Mouse (Mus musculus): ENCODE data around the gene Lrp6. TPM values are rescaled to one million over a fixed set of nuclear protein-coding genes. Genes with fewer than 3 reads are reported as not detected.

The Lrp6 gene
- polyA plus RNA-seq, 1 experiment: 5.0 TPM

GRCm38 (mm10) chr6:134601766-134602165 is 35.0 kb upstream of the Lrp6 start:
- H3K36me3 ChIP-seq (replicated peaks; ENCODE audit: low read length): no peaks in the 10 kb centered on the region
- peaks cover 7% of the 10 kb centered on the region for H3K9me3 ChIP-seq
- no peak overlapping the region for H3K4me3 ChIP-seq (replicated peaks)
- no peaks in the 10 kb centered on the region for H3K4me1 ChIP-seq
- peaks cover 16% of the 10 kb centered on the region for H3K27me3 ChIP-seq (replicated peaks)
- TF ChIP-seq GATA1 (IDR thresholded peaks at IDR 0.05; ENCODE audit: borderline replicate concordance, low read length) (no peak), FLI1 (IDR thresholded peaks at IDR 0.05; ENCODE audit: low read length) (no peak)

DNA sequence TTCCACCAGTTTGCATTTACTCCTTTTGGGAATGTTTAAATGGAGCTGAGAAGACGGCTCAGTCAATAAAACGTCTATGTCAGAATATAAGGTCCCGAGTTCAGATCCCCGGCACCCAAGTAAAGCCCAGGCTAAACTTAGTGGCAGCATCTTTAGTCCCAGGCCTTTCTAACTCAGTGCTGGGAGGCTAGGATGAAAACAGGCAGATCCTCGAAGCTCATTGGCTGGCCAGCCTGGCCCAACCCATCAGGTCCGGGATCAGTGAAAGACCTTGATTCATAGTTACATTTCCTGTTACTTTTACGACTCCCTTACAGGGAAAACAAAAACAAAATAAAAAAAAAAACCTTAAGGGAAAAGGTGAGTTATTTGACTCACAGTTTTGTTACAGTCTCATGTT is 34.4 kb upstream of the Lrp6 start:
- no peak overlapping the region for H3K4me3 ChIP-seq (replicated peaks)

DNA sequence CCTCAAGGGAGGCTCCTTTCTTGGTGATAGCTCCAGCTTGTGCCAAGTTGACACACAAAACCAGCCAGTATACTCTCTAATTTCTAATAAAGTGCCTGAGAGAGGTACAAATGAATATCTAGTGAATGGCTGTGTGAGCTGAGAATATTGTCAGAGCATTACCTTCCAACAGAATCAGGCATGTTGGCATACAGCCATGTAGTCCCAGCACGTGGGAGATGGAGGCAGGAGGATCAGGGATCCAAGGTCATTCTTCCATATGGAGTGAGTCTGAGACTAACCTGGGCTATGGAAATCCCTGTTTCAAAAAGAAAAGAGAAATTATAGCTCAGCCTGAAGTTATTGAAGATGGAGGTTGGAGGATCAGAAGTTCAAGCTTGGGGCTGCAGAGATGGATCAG is 32.5 kb upstream of the Lrp6 start:
- Histone ChIP-seq H3K4me3 (replicated peaks) (no peak overlapping the region), H3K27me3 (replicated peaks) (peaks cover 5% of the 10 kb centered on the region), H3K36me3 (replicated peaks; ENCODE audit: low read length) (no peaks in the 10 kb centered on the region), H3K9me3 (peaks cover 7% of the 10 kb centered on the region), H3K4me1 (peaks cover 13% of the 10 kb centered on the region)
- TF ChIP-seq FLI1 (IDR thresholded peaks at IDR 0.05; ENCODE audit: low read length): no peak
- no peak for TF ChIP-seq GATA1 (IDR thresholded peaks at IDR 0.05; ENCODE audit: borderline replicate concordance, low read length)

More for the DNA sequence above, 34.4 kb upstream of the Lrp6 start:
- Histone ChIP-seq H3K36me3 (replicated peaks; ENCODE audit: low read length) (no peaks in the 10 kb centered on the region), H3K4me1 (no peaks in the 10 kb centered on the region), H3K9me3 (peaks cover 7% of the 10 kb centered on the region), H3K27me3 (replicated peaks) (peaks cover 15% of the 10 kb centered on the region)
- TF ChIP-seq FLI1 (IDR thresholded peaks at IDR 0.05; ENCODE audit: low read length): no peak
- TF ChIP-seq GATA1 (IDR thresholded peaks at IDR 0.05; ENCODE audit: borderline replicate concordance, low read length): no peak

DNA sequence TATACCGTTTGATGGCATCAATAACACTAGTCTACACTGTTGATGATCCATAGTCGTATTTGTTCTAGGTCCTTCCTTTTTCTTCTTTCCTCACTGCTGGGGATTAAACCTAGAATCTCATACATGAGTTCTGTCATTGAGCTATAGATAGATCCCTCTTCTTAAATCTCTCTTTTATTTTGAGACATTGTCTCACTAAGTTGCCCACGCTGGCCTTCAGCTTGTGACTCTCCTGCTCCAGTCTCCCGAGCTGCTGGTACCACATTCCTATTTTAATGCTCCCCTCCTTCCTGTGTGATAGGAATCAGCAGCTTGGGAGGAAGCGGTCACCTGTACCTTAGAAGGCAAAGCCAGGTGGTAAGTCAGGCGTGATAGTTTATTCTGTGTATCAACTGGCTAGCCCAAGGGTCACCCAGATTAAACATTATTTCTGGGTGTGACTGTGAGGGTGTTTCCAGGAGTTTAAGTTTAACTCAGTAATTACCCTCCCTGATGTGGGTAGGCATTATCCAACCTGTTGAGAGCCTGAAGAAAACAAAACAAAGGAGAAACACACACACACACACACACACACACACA is 31.0 kb upstream of the Lrp6 start:
- Histone ChIP-seq H3K36me3 (replicated peaks; ENCODE audit: low read length) (no peaks in the 10 kb centered on the region), H3K27me3 (replicated peaks) (peaks cover 5% of the 10 kb centered on the region), H3K9me3 (peaks cover 7% of the 10 kb centered on the region), H3K4me3 (replicated peaks) (no peak overlapping the region), H3K4me1 (peaks cover 13% of the 10 kb centered on the region)
- no peak for TF ChIP-seq GATA1 (IDR thresholded peaks at IDR 0.05; ENCODE audit: borderline replicate concordance, low read length)

DNA sequence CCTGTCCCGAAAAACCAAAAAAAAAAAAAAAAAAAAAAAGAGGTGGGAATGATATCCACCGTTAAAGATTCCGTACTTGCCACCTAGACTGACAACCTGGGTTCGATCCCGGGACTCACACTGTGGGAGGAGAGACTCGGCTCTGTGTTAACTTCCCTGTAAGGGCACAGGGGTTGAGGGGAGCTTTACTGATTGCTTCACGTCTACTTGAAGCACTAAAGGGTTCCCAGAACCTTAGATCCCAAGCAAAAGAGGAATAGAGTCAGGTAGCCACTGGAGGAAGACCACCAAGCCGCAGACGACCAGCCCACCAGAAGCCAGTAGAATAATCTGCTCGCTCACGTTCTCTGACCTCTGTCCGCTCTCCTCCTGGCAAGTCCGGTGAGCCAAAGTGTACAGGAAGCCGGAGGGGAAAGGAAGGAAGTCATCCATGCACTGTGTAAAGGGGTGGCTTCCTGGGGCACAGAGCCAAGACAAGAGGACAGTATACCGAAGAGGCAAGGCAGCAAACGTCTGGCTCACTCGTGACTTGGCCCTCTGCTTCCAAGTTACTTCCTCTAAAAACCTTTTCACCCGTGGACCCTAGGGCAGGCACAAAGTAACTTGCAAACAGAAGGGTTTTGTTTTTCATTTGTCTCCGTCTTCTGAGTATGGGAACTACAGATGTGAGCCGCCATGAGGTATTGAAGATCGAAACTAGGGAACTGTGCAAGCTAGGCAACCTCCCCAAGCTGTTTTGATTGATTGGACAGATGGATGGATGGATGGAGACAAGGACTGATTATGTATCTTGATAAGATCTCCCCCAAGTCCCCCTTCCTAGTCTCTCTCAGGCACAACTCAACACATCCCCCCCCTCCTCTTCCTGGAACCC is 28.0 kb upstream of the Lrp6 start:
- Histone ChIP-seq H3K27me3 (replicated peaks) (peaks cover 7% of the 10 kb centered on the region), H3K4me3 (replicated peaks) (peak overlapping the region; percentile 86), H3K4me1 (peaks cover 19% of the 10 kb centered on the region), H3K36me3 (replicated peaks; ENCODE audit: low read length) (no peaks in the 10 kb centered on the region), H3K9me3 (peaks cover 9% of the 10 kb centered on the region)
- no peak for TF ChIP-seq GATA1 (IDR thresholded peaks at IDR 0.05; ENCODE audit: borderline replicate concordance, low read length)
- TF ChIP-seq FLI1 (IDR thresholded peaks at IDR 0.05; ENCODE audit: low read length): no peak

GRCm38 (mm10) chr6:134591614-134592013 is 24.8 kb upstream of the Lrp6 start:
- H3K27me3 ChIP-seq (replicated peaks): peaks cover 14% of the 10 kb centered on the region

GRCm38 (mm10) chr6:134586241-134586640 is 19.5 kb upstream of the Lrp6 start:
- H3K9me3 ChIP-seq: peaks cover 4% of the 10 kb centered on the region; the same call in 1 of the 2 replicates
- peaks cover 29% of the 10 kb centered on the region for H3K27me3 ChIP-seq (replicated peaks)
- no peaks in the 10 kb centered on the region for H3K36me3 ChIP-seq (replicated peaks; ENCODE audit: low read length)
- no peaks in the 10 kb centered on the region for H3K4me1 ChIP-seq
- TF ChIP-seq GATA1 (IDR thresholded peaks at IDR 0.05; ENCODE audit: borderline replicate concordance, low read length) (no peak), FLI1 (IDR thresholded peaks at IDR 0.05; ENCODE audit: low read length) (no peak)
- no peak overlapping the region for H3K4me3 ChIP-seq (replicated peaks)

More at GRCm38 (mm10) chr6:134591614-134592013, 24.8 kb upstream of the Lrp6 start:
- Histone ChIP-seq H3K4me3 (replicated peaks) (no peak overlapping the region), H3K36me3 (replicated peaks; ENCODE audit: low read length) (no peaks in the 10 kb centered on the region), H3K4me1 (peaks cover 19% of the 10 kb centered on the region), H3K9me3 (0 out of 2 replicates have a peak, but pooled peaks cover 3% of the 10 kb centered on the region)
- TF ChIP-seq FLI1 (IDR thresholded peaks at IDR 0.05; ENCODE audit: low read length): no peak
- no peak for TF ChIP-seq GATA1 (IDR thresholded peaks at IDR 0.05; ENCODE audit: borderline replicate concordance, low read length)

DNA sequence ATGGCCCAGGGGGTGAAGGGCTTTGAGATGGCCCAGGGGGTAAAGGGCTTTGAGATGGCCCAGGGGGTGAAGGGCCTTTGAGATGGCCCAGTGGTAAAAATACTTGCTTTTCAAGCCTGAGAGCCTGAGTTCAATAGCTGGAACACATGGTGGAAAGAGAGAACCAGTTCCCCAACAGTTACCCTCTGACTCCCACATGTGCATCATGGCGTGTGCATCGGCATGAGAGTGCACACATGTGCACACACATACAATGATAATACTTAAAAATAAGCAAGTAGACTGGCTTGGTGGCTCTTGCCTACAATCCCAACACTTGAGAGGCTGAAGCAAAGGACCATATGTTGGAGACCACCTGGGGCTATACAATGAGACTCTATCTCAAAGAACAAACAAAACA is 17.9 kb upstream of the Lrp6 start:
- Histone ChIP-seq H3K27me3 (replicated peaks) (peaks cover 31% of the 10 kb centered on the region), H3K9me3 (peaks cover 6% of the 10 kb centered on the region; the same call in 1 of the 2 replicates), H3K36me3 (replicated peaks; ENCODE audit: low read length) (no peaks in the 10 kb centered on the region), H3K4me1 (no peaks in the 10 kb centered on the region), H3K4me3 (replicated peaks) (no peak overlapping the region)
- no peak for TF ChIP-seq FLI1 (IDR thresholded peaks at IDR 0.05; ENCODE audit: low read length)

DNA sequence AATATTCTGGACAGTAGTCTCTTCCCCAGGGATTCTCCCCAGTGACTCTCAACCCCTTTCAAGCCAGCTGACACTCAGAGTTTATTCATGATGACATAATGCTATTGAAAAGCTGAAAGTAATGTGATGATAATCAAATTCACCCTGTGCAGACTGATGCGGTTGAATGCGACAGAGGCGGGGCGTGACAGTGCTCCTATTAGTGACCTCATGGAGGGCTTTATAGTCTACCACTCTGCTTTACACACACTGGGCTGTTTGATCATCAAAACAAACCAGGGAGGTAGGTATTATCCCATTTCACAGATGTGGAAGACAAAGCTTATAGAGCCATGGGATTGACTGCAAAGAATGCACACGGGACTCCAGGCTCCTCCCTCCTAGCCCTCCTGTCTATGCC is 15.3 kb upstream of the Lrp6 start:
- H3K9me3 ChIP-seq: peaks cover 6% of the 10 kb centered on the region; the same call in 1 of the 2 replicates
- H3K36me3 ChIP-seq (replicated peaks; ENCODE audit: low read length): no peaks in the 10 kb centered on the region
- TF ChIP-seq GATA1 (IDR thresholded peaks at IDR 0.05; ENCODE audit: borderline replicate concordance, low read length): no peak
- TF ChIP-seq FLI1 (IDR thresholded peaks at IDR 0.05; ENCODE audit: low read length): no peak

GRCm38 (mm10) chr6:134579506-134579905 is 12.7 kb upstream of the Lrp6 start:
- peaks cover 13% of the 10 kb centered on the region for H3K4me1 ChIP-seq
- TF ChIP-seq FLI1 (IDR thresholded peaks at IDR 0.05; ENCODE audit: low read length) (no peak), GATA1 (IDR thresholded peaks at IDR 0.05; ENCODE audit: borderline replicate concordance, low read length) (no peak)
- no peak overlapping the region for H3K4me3 ChIP-seq (replicated peaks)
- H3K9me3 ChIP-seq: 0 out of 2 replicates have a peak, but pooled peaks cover 3% of the 10 kb centered on the region
- no peaks in the 10 kb centered on the region for H3K36me3 ChIP-seq (replicated peaks; ENCODE audit: low read length)
- H3K27me3 ChIP-seq (replicated peaks): peaks cover 31% of the 10 kb centered on the region

More for the DNA sequence above, 15.3 kb upstream of the Lrp6 start:
- Histone ChIP-seq H3K27me3 (replicated peaks) (peaks cover 30% of the 10 kb centered on the region), H3K4me3 (replicated peaks) (no peak overlapping the region), H3K4me1 (no peaks in the 10 kb centered on the region)

All from megakaryocyte, embryonic 14.5 days (primary cell).